Mouse (Mus musculus) liver, embryonic 15.5 days (tissue): ENCODE measurements around the gene Mill2. TPM values are rescaled to one million over a fixed set of nuclear protein-coding genes. Genes with fewer than 3 reads are reported as not detected.

Experiments used
- ATAC-seq: fragments of 200-750 bp; cut with Nextera tagmentation; 2 replicates; pipeline ENCODE4 v1.8.0; 2017; ENCODE audit warnings: moderate number of reproducible peaks, mild to moderate bottlenecking, moderate library complexity; ENCODE audit not compliant: insufficient read depth
- H3K27ac ChIP-seq: fragments of 300-500 bp; sonication (generic); replicated peaks from 2 replicates; pipeline ENCODE4 v1.5.1; 2015; ENCODE audit warnings: mild to moderate bottlenecking, inconsistent platforms
- H3K27me3 ChIP-seq: fragments of 300-500 bp; sonication (generic); 2 replicates; pipeline ENCODE4 v1.6.1; 2015; ENCODE audit warnings: mild to moderate bottlenecking, inconsistent platforms
- H3K36me3 ChIP-seq: fragments of 300-500 bp; sonication (generic); replicated peaks from 2 replicates; pipeline ENCODE4 v1.6.1; 2015; ENCODE audit warnings: moderate library complexity, mild to moderate bottlenecking, inconsistent platforms
- H3K4me1 ChIP-seq: fragments of 300-500 bp; sonication (generic); replicated peaks from 2 replicates; pipeline ENCODE4 v1.6.1; 2015; ENCODE audit warnings: inconsistent platforms
- H3K4me2 ChIP-seq: fragments of 300-500 bp; sonication (generic); 2 replicates; pipeline ENCODE4 v1.6.1; 2015; ENCODE audit warnings: moderate library complexity, mild to moderate bottlenecking, inconsistent platforms
- H3K4me3 ChIP-seq: fragments of 300-500 bp; sonication (generic); replicated peaks from 2 replicates; pipeline ENCODE4 v1.5.1; 2015; ENCODE audit warnings: mild to moderate bottlenecking, inconsistent platforms
- H3K9ac ChIP-seq: fragments of 300-500 bp; sonication (generic); 2 replicates; pipeline ENCODE4 v1.6.1; 2015; ENCODE audit warnings: moderate library complexity, mild to moderate bottlenecking, inconsistent platforms
- H3K9me3 ChIP-seq: fragments of 300-500 bp; sonication (generic); replicated peaks from 2 replicates; pipeline ENCODE4 v1.6.1; 2016; ENCODE audit warnings: inconsistent platforms
- WGBS: fragments of 180-500 bp; shearing (Covaris S2); methylation state at CpG from one replicate; pipeline ENCODE4 v1.1.7; 2015; ENCODE audit warnings: mixed read lengths; ENCODE audit not compliant: insufficient replicate concordance; 5-methylcytosine and 5-hydroxymethylcytosine counted together
- polyA plus RNA-seq: library from polyadenylated mRNA; unstranded; fragments of >200 nt; fragmentation: Nextera tagmentation; extraction: Ambion mirVana; gene quantifications from 2 replicates; pipeline ENCODE4 v1.2.1, GENCODE M21; 2015

Gene Mill2
- polyA plus RNA-seq, 1 experiment from 2014 or later, result 0.15 TPM

- Histone ChIP-seq H3K9me3 (no peaks in the 10 kb centered on the region), H3K4me2 (no peak overlapping the region), H3K4me1 (no peaks in the 10 kb centered on the region), H3K4me3 (no peak overlapping the region), H3K36me3 (peaks cover 14% of the 10 kb centered on the region; the same call in 1 of the 2 replicates), H3K9ac (no peak overlapping the region), H3K27ac (no peak overlapping the region), H3K27me3 (no peaks in the 10 kb centered on the region)
- WGBS, result 65% methylated on average over 2 of the region's 2 CpGs
- ATAC-seq, result no peak
Observed at GRCm38 (mm10) chr7:18900513-18900912, 60.7 kb downstream of the Mill2 start.

GRCm38 (mm10) chr7:18902486-18902885 lies 62.7 kb downstream of the Mill2 start:
- WGBS, result 46% methylated on average over 3 of the region's 3 CpGs
- no peaks in the 10 kb centered on the region for H3K4me1 ChIP-seq

GRCm38 (mm10) chr7:18904971-18905370 lies 65.2 kb downstream of the Mill2 start:
- no peak overlapping the region for H3K27ac ChIP-seq
- no peaks in the 10 kb centered on the region for H3K9me3 ChIP-seq
- WGBS, result 59% methylated on average over 3 of the region's 3 CpGs
- 0 out of 2 replicates have a peak, but pooled peaks cover 11% of the 10 kb centered on the region for H3K36me3 ChIP-seq
- H3K9ac ChIP-seq, result no peak overlapping the region
- H3K4me3 ChIP-seq, result no peak overlapping the region
- no peak for ATAC-seq
- H3K27me3 ChIP-seq, result no peaks in the 10 kb centered on the region
- peaks cover 16% of the 10 kb centered on the region for H3K4me1 ChIP-seq
- H3K4me2 ChIP-seq, result no peak overlapping the region

More at GRCm38 (mm10) chr7:18902486-18902885, 62.7 kb downstream of the Mill2 start:
- Histone ChIP-seq H3K36me3 (peaks cover 17% of the 10 kb centered on the region; the same call in 1 of the 2 replicates), H3K27me3 (no peaks in the 10 kb centered on the region), H3K4me3 (no peak overlapping the region), H3K27ac (no peak overlapping the region), H3K4me2 (no peak overlapping the region), H3K9me3 (no peaks in the 10 kb centered on the region), H3K9ac (no peak overlapping the region)
- ATAC-seq, result no peak

GRCm38 (mm10) chr7:18909797-18910196 lies 70.0 kb downstream of the Mill2 start:
- peaks cover 24% of the 10 kb centered on the region for H3K4me1 ChIP-seq
- H3K4me3 ChIP-seq, result peak overlapping the region; percentile 75
- H3K36me3 ChIP-seq, result 0 out of 2 replicates have a peak, but pooled peaks cover 3% of the 10 kb centered on the region
- H3K9me3 ChIP-seq, result no peaks in the 10 kb centered on the region
- peak; percentile 43 for ATAC-seq
- H3K27ac ChIP-seq, result 0 out of 2 replicates have a peak overlapping the region, but pooled peaks have one; percentile 7
- H3K27me3 ChIP-seq, result no peaks in the 10 kb centered on the region; the same call in 1 of the 2 replicates
- peak overlapping the region; percentile 80 for H3K4me2 ChIP-seq
- WGBS, result 4% methylated on average over 17 of the region's 17 CpGs
- peak overlapping the region; percentile 62 for H3K9ac ChIP-seq

- 0 out of 2 replicates have a peak, but pooled peaks cover 3% of the 10 kb centered on the region for H3K36me3 ChIP-seq
- H3K27me3 ChIP-seq, result no peaks in the 10 kb centered on the region; the same call in 1 of the 2 replicates
- ATAC-seq, result peak; percentile 98
- H3K4me3 ChIP-seq, result peak within 1 kb of the TSS; percentile 75
- H3K4me2 ChIP-seq, result peak within 1 kb of the TSS; percentile 80
- H3K9ac ChIP-seq, result peak within 1 kb of the TSS; percentile 62
- H3K27ac ChIP-seq, result 0 out of 2 replicates have a peak within 1 kb of the TSS, but pooled peaks have one; percentile 7
- WGBS, result under 1% methylated on average over 33 of the region's 33 CpGs
- H3K4me1 ChIP-seq, result peaks cover 24% of the 10 kb centered on the region
- H3K9me3 ChIP-seq, result no peaks in the 10 kb centered on the region
Observed at GRCm38 (mm10) chr7:18910241-18910831, 70.6 kb downstream of the Mill2 start, which contains the start of gene Ccdc61. Gene Ccdc61, minus strand, starts transcription at chr7:18910415.

Other genes starting within 250 kb of the Mill2 start
- not detected in 2 replicates for gene Psg23, start 223.5 kb upstream of the Mill2 start, polyA plus RNA-seq
- gene Psg21, start 183.2 kb upstream of the Mill2 start, polyA plus RNA-seq, result not detected in 2 replicates
- gene Psg20, start 153.8 kb upstream of the Mill2 start, polyA plus RNA-seq, result not detected in 2 replicates
- gene Psg22, start 121.9 kb upstream of the Mill2 start, polyA plus RNA-seq, result 0.07 and 0.16 TPM in 2 replicates
- not detected in 2 replicates for gene Psg19, start 41.4 kb upstream of the Mill2 start, polyA plus RNA-seq
- not detected in 2 replicates for gene Psg17, start 18.4 kb upstream of the Mill2 start, polyA plus RNA-seq
- gene Pglyrp1, start 31.4 kb downstream of the Mill2 start, polyA plus RNA-seq, result 69.3 and 73.4 TPM in 2 replicates
- gene Ccdc61, start 70.4 kb downstream of the Mill2 start, polyA plus RNA-seq, result 8.4 and 11.1 TPM in 2 replicates
- gene Nova2, start 85.9 kb downstream of the Mill2 start, polyA plus RNA-seq, result 0.06 TPM in 2 replicates
- gene Nanos2, start 147.4 kb downstream of the Mill2 start, polyA plus RNA-seq, result not detected in 2 replicates
- 0.15 and 0.55 TPM in 2 replicates for gene Mypop, start 151.3 kb downstream of the Mill2 start, polyA plus RNA-seq
- gene Irf2bp1, start 164.1 kb downstream of the Mill2 start, polyA plus RNA-seq, result 8.2 and 9.9 TPM in 2 replicates
- gene Foxa3, start 183.6 kb downstream of the Mill2 start, polyA plus RNA-seq, result 45.8 and 52.1 TPM in 2 replicates
- 14.6 and 15.4 TPM in 2 replicates for gene Sympk, start 184.4 kb downstream of the Mill2 start, polyA plus RNA-seq
- gene Rsph6a, start 214.7 kb downstream of the Mill2 start, polyA plus RNA-seq, result not detected in 2 replicates
- 3.6 and 5.4 TPM in 2 replicates for gene Dmwd, start 236.3 kb downstream of the Mill2 start, polyA plus RNA-seq
- gene Dmpk, start 243.9 kb downstream of the Mill2 start, polyA plus RNA-seq, result 13.9 and 15.8 TPM in 2 replicates